Mouse (Mus musculus) hindbrain, embryonic 11.5 days (tissue): Measurements from ENCODE around the gene Slc17a6. TPM values are rescaled to one million over a fixed set of nuclear protein-coding genes. Genes with fewer than 3 reads are reported as not detected.

Experiments
- ATAC-seq: fragments of 200-750 bp; cut with Nextera tagmentation; 2 replicates; pipeline ENCODE4 v1.8.0; 2017; ENCODE audit warnings: mild to moderate bottlenecking, moderate TSS enrichment, moderate library complexity; ENCODE audit not compliant: low FRiP score
- DNase-seq: peaks from one replicate; pipeline ENCODE4 v3.0.0-alpha.2; 2015; ENCODE audit warnings: low spot score
- H3K27ac ChIP-seq: fragments of 300-500 bp; sonication (generic); 2 replicates; pipeline ENCODE4 v1.5.1; 2014; ENCODE audit warnings: mild to moderate bottlenecking, low read depth, low read length
- H3K27me3 ChIP-seq: fragments of 300-500 bp; sonication (generic); 2 replicates; pipeline ENCODE4 v1.6.1; 2014; ENCODE audit warnings: mild to moderate bottlenecking, low read length, moderate library complexity, mixed read lengths; ENCODE audit not compliant: control insufficient read depth, insufficient read depth
- H3K36me3 ChIP-seq: fragments of 300-500 bp; sonication (generic); 2 replicates; pipeline ENCODE4 v1.6.1; 2014; ENCODE audit warnings: mild to moderate bottlenecking, low read length, moderate library complexity, mixed read lengths; ENCODE audit not compliant: control insufficient read depth, insufficient read depth
- H3K4me1 ChIP-seq: fragments of 300-500 bp; sonication (generic); replicated peaks from 2 replicates; pipeline ENCODE4 v1.6.1; 2014; ENCODE audit warnings: low read length, mixed read lengths; ENCODE audit not compliant: control insufficient read depth, insufficient read depth
- H3K4me2 ChIP-seq: fragments of 300-500 bp; sonication (generic); replicated peaks from 2 replicates; pipeline ENCODE4 v1.6.1; 2014; ENCODE audit warnings: mild to moderate bottlenecking, low read depth, low read length
- H3K4me3 ChIP-seq: fragments of 300-500 bp; sonication (generic); 2 replicates; pipeline ENCODE4 v1.5.1; 2014; ENCODE audit warnings: low read depth, low read length
- H3K9ac ChIP-seq: fragments of 300-500 bp; sonication (generic); 2 replicates; pipeline ENCODE4 v1.6.1; 2014; ENCODE audit warnings: low read depth, low read length
- H3K9me3 ChIP-seq: fragments of 300-500 bp; sonication (generic); 2 replicates; pipeline ENCODE4 v1.6.1; 2016; ENCODE audit warnings: low read length; ENCODE audit not compliant: control insufficient read depth
- WGBS: fragments of 180-500 bp; shearing (Covaris S2); extraction: QIAGEN DNeasy Blood & Tissue Kit; methylation state at CpG from one replicate; pipeline ENCODE4 v1.1.7; 2014; 5-methylcytosine and 5-hydroxymethylcytosine counted together
- polyA plus RNA-seq: library from polyadenylated mRNA; unstranded; fragments of >200 nt; fragmentation: Nextera tagmentation; extraction: Ambion mirVana; gene quantifications from 2 replicates; pipeline ENCODE4 v1.2.1, GENCODE M21; 2014

Gene Slc17a6
- polyA plus RNA-seq, 1 experiment from 2014 or later = 33.2 TPM

DNA sequence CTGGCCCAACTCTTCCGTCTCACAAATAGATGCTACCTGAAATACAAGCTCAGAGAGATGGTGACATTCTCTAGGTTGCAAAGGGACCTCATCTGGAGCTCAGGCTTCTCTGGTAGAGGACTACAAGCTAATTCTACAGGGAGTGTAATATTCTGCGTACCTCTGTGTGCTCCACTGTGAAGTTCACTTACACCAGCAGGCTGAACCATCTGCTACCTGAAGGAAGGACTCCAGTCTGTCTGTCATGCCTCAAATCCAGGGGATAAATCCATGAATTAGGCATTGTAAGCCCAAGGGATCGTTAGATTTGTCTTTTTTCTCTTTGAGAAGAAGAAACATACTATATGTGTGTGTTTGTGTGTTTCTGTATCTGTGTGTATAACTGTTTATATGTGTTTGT lies 9.4 kb downstream of the Slc17a6 start:
- Histone ChIP-seq H3K4me3 (no peak overlapping the region), H3K4me1 (no peaks in the 10 kb centered on the region), H3K4me2 (no peak overlapping the region), H3K9ac (no peak overlapping the region), H3K9me3 (no peaks in the 10 kb centered on the region), H3K27ac (peak overlapping the region; percentile 42; the same call in 1 of the 2 replicates), H3K36me3 (no peaks in the 10 kb centered on the region), H3K27me3 (peaks cover 24% of the 10 kb centered on the region)
- ATAC-seq (no peak), DNase-seq (no peak)
- WGBS = 66% methylated on average over 3 of the region's 3 CpGs

DNA sequence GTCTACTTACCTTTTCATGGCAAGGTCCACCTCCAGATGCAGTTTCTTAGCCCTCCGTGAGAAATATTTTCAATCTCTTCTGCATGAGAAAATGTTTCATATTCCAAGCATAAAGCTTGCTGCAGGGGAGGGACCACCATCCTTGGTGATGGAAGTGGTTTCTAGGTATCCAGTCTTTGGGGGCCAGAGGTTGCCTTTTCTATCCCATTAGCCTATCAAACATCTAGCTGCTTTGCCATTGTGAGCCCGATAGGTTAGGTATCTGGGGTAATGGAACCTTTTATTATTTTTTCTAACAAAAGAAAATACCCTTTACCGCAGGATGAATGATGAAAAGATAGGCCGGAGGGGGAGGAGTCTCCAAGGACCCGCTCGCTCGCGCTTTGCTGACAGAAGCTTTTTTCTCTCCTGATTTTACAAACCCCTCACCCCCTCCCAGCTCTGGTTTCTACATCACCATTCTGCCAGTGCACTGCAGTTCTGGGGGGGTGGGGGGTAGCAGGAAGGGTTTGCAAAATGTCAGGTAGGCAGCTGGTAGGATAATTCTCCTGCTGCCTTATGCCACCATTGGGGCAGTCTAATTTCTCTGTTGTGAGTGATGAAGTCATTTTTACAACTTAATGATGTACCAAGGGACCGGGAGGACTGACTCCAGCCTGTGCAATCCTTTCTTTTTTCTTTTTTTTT lies 10.9 kb downstream of the Slc17a6 start:
- Histone ChIP-seq H3K4me2 (peak overlapping the region; percentile 7; the same call in 1 of the 2 replicates), H3K27me3 (peaks cover 11% of the 10 kb centered on the region; the same call in 1 of the 2 replicates), H3K9ac (no peak overlapping the region), H3K9me3 (no peaks in the 10 kb centered on the region), H3K36me3 (no peaks in the 10 kb centered on the region), H3K4me3 (no peak overlapping the region), H3K27ac (peak overlapping the region; percentile 61), H3K4me1 (no peaks in the 10 kb centered on the region)
- DNase-seq (peak; percentile 55), ATAC-seq (peak; percentile 86)
- 6% methylated on average over 9 of the region's 9 CpGs for WGBS

GRCm38 (mm10) chr7:51633230-51633844 lies 11.5 kb downstream of the Slc17a6 start:
- no peak overlapping the region for H3K4me2 ChIP-seq
- peaks cover 6% of the 10 kb centered on the region; the same call in 1 of the 2 replicates for H3K27me3 ChIP-seq
- H3K4me1 ChIP-seq = no peaks in the 10 kb centered on the region
- 8% methylated on average over 7 of the region's 7 CpGs for WGBS
- ATAC-seq (peak; percentile 73), DNase-seq (peak; percentile 41)
- H3K9ac ChIP-seq = no peak overlapping the region
- no peaks in the 10 kb centered on the region for H3K36me3 ChIP-seq
- peak overlapping the region; percentile 74 for H3K27ac ChIP-seq
- H3K9me3 ChIP-seq = no peaks in the 10 kb centered on the region
- no peak overlapping the region for H3K4me3 ChIP-seq

DNA sequence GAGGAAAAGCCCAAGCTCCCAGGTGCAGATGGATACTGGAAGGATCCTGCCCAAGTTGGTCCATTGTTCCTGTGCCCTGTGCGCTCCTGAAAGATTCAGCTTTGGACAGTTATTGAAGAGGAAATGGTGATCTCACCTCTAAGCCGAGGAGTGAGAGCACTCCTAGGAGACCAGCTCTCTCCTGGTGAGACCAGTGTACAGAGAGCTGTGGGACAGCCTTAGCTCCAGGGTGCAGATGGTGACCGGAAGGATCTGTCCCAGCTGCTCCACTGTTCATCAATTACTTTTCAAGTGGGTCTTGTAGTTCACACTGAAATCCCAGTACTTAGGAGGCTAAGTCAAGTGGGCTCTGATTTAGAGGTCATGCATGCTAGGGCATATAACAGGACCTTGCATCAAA lies 35.3 kb downstream of the Slc17a6 start:
- Histone ChIP-seq H3K27ac (no peak overlapping the region), H3K27me3 (no peaks in the 10 kb centered on the region), H3K4me2 (no peak overlapping the region), H3K9me3 (no peaks in the 10 kb centered on the region), H3K4me3 (no peak overlapping the region), H3K36me3 (no peaks in the 10 kb centered on the region), H3K9ac (no peak overlapping the region), H3K4me1 (no peaks in the 10 kb centered on the region)
- DNase-seq (no peak), ATAC-seq (no peak)
- WGBS = 82% methylated on average over 3 of the region's 3 CpGs

GRCm38 (mm10) chr7:51662441-51662840 lies 40.6 kb downstream of the Slc17a6 start:
- no peak overlapping the region for H3K27ac ChIP-seq
- no peaks in the 10 kb centered on the region for H3K4me1 ChIP-seq
- no peaks in the 10 kb centered on the region for H3K27me3 ChIP-seq
- no peak overlapping the region for H3K4me2 ChIP-seq
- no peak for ATAC-seq
- whole genome bisulfite sequencing = 28% methylated on average over 5 of the region's 5 CpGs
- H3K9ac ChIP-seq = no peak overlapping the region
- DNase-seq = no peak
- no peak overlapping the region for H3K4me3 ChIP-seq
- no peaks in the 10 kb centered on the region for H3K36me3 ChIP-seq
- H3K9me3 ChIP-seq = no peaks in the 10 kb centered on the region

- H3K4me3 ChIP-seq = no peak overlapping the region
- WGBS = 85% methylated on average over 8 of the region's 8 CpGs
- no peaks in the 10 kb centered on the region for H3K27me3 ChIP-seq
- H3K9me3 ChIP-seq = no peaks in the 10 kb centered on the region
- H3K9ac ChIP-seq = no peak overlapping the region
- no peak overlapping the region for H3K4me2 ChIP-seq
- no peaks in the 10 kb centered on the region for H3K36me3 ChIP-seq
- peak; percentile 78 for ATAC-seq
- no peaks in the 10 kb centered on the region for H3K4me1 ChIP-seq
- H3K27ac ChIP-seq = no peak overlapping the region
- DNase-seq = peak; percentile 10
Measured at GRCm38 (mm10) chr7:51693539-51694217, 71.9 kb downstream of the Slc17a6 start.

DNA sequence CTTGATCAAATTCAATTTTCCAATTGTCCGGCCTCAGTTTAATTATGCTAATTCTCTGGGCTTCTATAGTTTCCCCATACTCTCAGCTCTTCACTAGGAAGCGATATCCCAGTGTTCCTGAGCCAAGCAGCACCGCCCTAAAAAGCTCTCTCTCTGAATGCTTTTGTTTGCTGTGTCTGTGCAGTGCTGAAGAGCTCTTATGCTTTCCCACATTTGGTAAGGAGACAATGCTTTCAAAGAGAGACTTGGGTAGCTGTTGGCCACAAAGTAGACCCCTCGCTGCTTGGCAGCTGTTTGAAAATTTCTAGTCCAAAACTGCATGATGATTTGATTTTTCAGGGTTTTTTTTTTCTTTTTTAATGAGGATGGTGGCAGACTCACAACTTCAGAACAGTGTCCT lies 72.6 kb downstream of the Slc17a6 start:
- Histone ChIP-seq H3K4me3 (no peak overlapping the region), H3K9ac (no peak overlapping the region), H3K4me2 (no peak overlapping the region), H3K9me3 (no peaks in the 10 kb centered on the region), H3K27me3 (no peaks in the 10 kb centered on the region), H3K36me3 (no peaks in the 10 kb centered on the region), H3K4me1 (no peaks in the 10 kb centered on the region), H3K27ac (peak overlapping the region; percentile 33; the same call in 1 of the 2 replicates)
- WGBS = 80% methylated on average over 4 of the region's 4 CpGs
- DNase-seq (no peak), ATAC-seq (0 out of 2 replicates have a peak, but pooled peaks have one; percentile 7)

DNA sequence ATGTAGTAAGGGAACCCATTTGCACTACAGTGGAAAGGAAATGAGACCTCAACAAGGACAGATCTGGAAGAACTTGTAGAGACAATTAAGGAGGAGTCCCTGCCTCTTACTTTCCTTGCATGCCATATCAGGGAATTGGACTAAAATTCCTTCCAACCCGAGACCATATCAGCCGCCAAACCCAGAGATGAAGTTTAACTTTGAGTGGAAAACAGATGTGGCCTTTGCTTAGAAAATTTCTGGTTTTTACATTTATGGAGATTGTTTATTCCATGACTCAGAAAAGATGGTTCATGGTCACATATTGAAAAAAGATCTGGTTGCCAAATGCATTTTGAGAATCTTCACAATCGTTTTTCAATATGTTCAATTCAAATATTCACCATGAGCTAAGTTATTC lies 87.7 kb downstream of the Slc17a6 start:
- no peak overlapping the region for H3K27ac ChIP-seq
- no peaks in the 10 kb centered on the region for H3K36me3 ChIP-seq
- no peak overlapping the region for H3K4me3 ChIP-seq
- 82% methylated on average over 3 of the region's 3 CpGs for WGBS
- H3K9me3 ChIP-seq = no peaks in the 10 kb centered on the region
- H3K27me3 ChIP-seq = no peaks in the 10 kb centered on the region
- ATAC-seq (no peak), DNase-seq (no peak)
- no peaks in the 10 kb centered on the region for H3K4me1 ChIP-seq
- no peak overlapping the region for H3K9ac ChIP-seq
- no peak overlapping the region for H3K4me2 ChIP-seq
